Mouse (Mus musculus) erythroblast, embryonic 14.5 days (primary cell): Measurements from ENCODE around the gene 0610012G03Rik.

ENCODE experiments used
- GATA1 ChIP-seq: IDR thresholded peaks from 2 replicates; pipeline ENCODE4 v1.6.1; 2012; ENCODE audit warnings: low read length, inconsistent platforms, mixed read lengths
- TAL1 ChIP-seq: IDR thresholded peaks from 3 replicates; pipeline ENCODE4 v1.6.1; 2012; ENCODE audit warnings: low read length, inconsistent platforms, mixed read lengths

DNA sequence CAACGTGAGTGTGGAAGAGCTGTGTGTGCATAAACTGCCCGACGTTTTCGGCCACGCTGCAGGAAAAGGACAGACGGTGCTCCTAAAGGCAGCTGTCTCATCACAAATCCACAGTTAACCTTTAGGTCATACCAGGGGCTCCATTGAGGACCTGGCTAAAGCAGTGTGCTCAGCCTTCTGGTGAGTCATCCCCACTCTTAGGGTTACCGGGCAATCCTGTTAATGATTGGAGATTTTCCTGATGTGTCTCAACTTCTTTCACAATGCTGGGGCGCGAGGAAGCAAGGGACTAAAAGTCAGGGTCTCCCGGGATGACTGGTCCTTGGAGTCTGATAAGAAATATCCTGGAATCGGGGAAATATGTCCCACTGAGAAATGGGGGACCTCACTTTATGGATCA, 30.5 kb downstream of the 0610012G03Rik start:
- TF ChIP-seq GATA1: no peak
- no peak for TF ChIP-seq TAL1
